Mouse (Mus musculus): ENCODE measurements around the gene Alkal2.

Alkal2 gene

GRCm38 (mm10) chr12:30933299-30933698 lies 49.2 kb downstream of the Alkal2 start:
- no peak for DNase-seq

- no peak for DNase-seq
These were observed 52.8 kb downstream of the Alkal2 start for GRCm38 (mm10) chr12:30936899-30937298.
